Mouse (Mus musculus) cerebellum, postnatal 14 days (tissue): ENCODE results near the gene Aloxe3.

Source experiments
- DNase-seq, 2 experiments: peaks; one replicate each; pipeline ENCODE4 v3.0.0; 2021; ENCODE audit warnings: mixed read lengths in 2 of 2

Aloxe3 gene

DNA sequence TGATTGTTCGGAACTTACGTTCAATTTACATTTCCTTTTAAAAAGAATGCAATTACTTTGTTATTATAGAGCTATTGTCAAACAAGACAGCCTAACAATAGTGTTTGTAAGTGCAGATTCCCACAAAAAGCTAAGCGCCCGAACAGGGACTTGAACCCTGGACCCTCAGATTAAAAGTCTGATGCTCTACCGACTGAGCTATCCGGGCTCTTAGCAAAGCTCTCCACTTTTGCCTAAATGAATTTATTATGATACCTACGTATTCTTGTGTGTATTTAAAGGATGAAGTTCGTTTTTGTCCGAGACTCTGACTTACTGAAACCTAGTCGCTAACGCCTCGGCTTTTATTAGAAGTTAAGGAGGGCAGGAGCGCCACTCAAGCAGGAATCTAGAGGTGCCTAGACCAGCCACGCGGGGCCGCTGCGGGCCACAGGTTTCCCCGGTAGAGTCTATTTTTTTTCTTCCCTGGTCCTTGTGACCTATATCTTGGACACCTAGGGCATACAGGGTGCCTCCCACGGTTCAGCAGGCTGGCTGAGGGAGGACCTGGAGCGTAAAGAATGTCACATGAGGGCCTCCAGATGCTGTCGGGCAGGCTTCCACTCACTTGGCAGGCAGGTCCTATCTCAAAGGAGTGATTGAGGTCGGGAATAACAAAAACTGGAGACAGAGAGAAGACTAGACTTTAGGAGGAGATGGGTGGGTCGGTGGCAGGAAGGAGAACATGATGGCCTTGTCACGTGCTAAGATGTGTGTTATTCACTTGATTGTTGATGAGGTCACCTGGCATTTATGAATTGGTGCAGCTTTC, 450 bp upstream of the Aloxe3 start:
- peak; percentile 89 to 90 for DNase-seq

DNA sequence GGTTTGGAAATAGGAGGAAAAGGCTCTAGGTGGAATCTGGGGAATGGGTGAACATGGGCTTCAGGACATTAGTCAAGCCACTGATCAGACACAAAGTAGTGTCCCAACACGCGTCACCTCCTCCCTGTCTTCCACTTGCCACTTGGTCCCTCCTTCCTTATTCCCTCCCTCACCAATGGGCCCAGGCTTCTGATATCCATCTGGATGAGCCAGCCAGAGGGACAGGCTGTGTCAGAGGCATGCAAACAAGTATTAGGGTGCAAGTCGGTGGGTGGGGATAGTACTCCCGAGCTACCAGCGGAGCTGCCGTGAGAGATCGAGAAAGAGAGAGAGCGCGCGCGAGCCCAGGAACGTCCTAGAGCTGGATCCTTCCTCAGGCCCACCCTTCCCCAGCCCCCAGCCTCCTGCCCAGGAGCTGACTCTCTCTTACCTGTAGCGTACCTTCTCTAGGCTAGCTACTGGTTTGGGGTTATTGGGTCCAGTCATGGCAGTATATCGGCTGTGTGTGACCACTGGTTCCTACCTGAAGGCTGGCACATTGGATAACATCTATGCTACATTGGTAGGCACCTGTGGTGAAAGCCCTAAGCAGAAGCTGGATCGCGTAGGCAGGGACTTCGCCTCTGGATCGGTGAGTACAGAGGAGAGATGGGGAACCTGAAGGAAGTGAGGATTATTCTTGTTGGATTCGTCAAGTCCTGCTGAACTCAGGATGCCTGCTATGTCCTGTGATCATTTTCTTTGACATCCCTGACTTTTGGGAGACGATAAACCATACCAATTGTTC, 416 bp downstream of the Aloxe3 start:
- DNase-seq = peak; percentile 61

GRCm38 (mm10) chr11:69126706-69127095, 1.0 kb downstream of the Aloxe3 start:
- DNase-seq = no peak

- no peak for DNase-seq
These were observed 2.9 kb downstream of the Aloxe3 start for GRCm38 (mm10) chr11:69128426-69129122.

DNA sequence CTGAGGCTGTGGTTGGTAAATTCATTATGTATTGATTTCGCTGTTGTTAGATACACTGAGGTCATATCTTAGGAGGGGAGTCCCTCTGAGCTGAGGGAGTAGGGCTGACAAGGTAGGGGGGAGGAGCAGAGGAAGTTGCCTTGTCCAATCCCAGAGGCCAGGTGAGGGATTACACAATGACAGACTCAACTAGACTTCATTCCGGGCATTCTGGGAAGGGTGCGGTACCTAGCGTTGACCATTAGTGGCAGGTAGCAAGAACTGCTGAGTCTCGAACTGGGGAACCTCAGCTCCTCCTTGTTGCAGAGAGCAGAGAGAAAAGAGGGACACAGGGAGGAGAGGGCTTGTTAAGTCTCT, 7.8 kb downstream of the Aloxe3 start:
- no peak for DNase-seq

DNA sequence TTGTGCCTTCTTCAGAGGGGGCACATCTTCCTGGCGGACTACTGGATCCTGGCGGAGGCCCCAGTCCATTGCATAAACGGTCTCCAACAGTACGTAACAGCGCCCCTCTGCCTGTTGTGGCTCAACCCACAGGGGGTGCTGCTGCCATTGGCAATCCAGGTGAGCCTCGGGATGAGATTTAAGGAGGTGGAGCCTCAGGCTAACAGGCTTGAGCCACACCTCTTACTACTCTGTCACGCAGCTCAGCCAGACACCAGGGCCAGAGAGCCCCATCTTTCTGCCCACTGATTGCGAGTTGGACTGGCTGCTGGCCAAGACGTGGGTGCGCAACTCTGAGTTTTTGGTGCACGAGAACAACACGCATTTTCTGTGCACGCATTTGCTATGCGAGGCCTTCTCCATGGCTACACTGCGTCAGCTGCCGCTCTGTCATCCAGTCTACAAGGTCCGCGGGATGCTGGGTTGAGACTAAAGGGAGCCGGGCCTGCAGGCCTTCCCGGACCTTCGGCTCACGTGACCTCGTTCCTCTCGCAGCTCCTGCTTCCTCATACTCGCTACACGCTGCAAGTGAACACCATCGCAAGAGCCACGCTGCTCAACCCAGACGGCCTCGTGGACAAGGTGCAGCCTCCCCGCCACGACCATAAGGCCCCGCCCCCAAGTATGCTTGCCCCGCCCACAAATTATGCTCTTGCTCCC, 8.4 kb downstream of the Aloxe3 start:
- DNase-seq = peak; percentile 64 to 75

GRCm38 (mm10) chr11:69134622-69134968, 8.9 kb downstream of the Aloxe3 start:
- no peak for DNase-seq

GRCm38 (mm10) chr11:69135361-69135760, 9.7 kb downstream of the Aloxe3 start:
- no peak for DNase-seq

GRCm38 (mm10) chr11:69147546-69147945, 21.9 kb downstream of the Aloxe3 start:
- DNase-seq = peak; percentile 62 to 67

GRCm38 (mm10) chr11:69148451-69148960, 22.8 kb downstream of the Aloxe3 start:
- DNase-seq = peak; percentile 56 to 68

DNA sequence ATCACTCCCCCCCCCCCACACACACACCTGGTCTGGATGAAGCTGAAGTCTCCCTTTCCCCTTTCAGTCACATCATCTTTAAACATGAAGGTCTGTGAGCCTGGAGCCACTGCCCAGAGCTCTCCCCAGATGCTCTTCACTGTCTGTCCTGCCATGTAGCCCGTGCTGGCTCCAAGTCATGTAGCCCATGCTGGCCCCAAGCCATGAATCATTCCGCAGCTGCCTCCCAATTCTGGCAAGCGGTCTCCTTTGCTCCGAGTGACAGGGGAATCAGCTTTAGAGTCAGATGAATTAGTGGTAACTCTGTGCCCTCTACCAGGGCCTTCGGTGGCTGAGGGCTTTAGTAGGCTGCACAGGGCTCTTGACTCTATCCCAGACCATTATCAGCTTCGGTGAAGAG, 24.0 kb downstream of the Aloxe3 start:
- peak; percentile 60 to 75 for DNase-seq

- peak; percentile 89 to 94 for DNase-seq
These were observed 24.7 kb downstream of the Aloxe3 start for GRCm38 (mm10) chr11:69150444-69150843.

GRCm38 (mm10) chr11:69151004-69151403, 25.3 kb downstream of the Aloxe3 start:
- no peak for DNase-seq

GRCm38 (mm10) chr11:69153831-69154230, 28.1 kb downstream of the Aloxe3 start:
- DNase-seq = no peak

DNA sequence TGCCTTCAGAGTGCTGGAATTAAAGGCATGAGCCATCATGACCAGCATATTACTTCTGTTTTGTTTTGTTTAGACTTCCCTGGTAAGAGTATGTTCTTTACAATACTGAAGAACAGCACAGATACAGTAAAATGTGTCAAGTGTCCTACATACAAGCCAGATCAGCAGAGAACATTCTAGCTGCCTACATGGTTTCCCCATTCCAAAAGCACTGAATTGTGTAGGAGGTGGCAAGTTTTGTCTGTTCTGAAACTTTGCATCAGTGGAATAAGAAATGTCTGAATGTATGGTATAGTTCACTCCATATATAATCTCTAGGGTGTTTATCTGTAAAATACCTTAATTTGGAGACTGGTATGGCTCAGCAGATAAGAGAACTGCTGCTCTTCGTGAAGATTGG, 29.7 kb downstream of the Aloxe3 start:
- DNase-seq = no peak

- no peak for DNase-seq
These were observed 31.1 kb downstream of the Aloxe3 start, which contains the start of gene Alox12b for GRCm38 (mm10) chr11:69156800-69157199. Alox12b (plus strand) TSS chr11:69156989.

DNA sequence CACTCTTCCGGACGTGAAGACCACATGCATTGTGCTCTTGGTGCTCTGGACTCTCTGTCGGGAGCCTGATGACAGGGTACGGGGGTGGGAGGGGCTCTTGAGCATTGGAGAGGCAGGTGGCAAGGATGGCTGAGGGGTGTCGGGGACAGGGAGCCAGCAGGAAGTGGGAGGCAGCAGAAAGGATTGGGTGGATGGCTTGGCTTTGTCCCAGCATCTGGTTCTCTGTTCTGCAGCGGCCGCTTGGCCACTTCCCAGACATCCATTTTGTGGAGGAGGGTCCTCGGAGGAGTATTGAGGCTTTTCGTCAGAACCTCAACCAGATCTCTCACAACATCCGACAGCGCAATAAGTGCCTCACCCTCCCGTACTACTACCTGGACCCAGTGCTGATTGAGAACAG, 43.6 kb downstream of the Aloxe3 start:
- DNase-seq = peak in 1 of 2 experiments; percentile 41

DNA sequence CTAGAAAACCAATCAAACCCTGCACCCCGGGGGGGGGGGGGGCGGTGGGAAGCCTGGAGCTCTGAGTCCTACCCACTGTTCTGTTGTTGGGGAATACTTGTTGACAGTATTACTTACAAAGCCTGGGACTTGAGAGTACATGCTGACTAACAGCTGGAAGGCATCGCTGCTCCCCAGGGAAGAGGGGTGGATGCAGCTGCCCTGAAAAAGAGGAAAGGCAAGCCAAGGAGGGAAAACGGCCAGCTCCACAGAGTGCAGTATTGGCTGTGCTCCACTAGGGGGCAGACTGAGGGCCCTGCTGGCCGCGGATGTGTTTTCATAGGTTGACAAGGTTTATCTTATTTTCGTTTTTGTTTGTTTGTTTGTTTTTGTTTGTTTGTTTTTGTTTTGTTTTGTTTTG, 45.9 kb downstream of the Aloxe3 start:
- peak; percentile 78 to 84 for DNase-seq

- no peak for DNase-seq
These were observed 46.9 kb downstream of the Aloxe3 start for GRCm38 (mm10) chr11:69172606-69173005.

- DNase-seq = no peak
These were observed 49.0 kb downstream of the Aloxe3 start for GRCm38 (mm10) chr11:69174722-69175121.

GRCm38 (mm10) chr11:69178525-69178924, 52.8 kb downstream of the Aloxe3 start:
- DNase-seq = no peak

- DNase-seq = no peak
These were observed 53.8 kb downstream of the Aloxe3 start for GRCm38 (mm10) chr11:69179512-69179911.

DNA sequence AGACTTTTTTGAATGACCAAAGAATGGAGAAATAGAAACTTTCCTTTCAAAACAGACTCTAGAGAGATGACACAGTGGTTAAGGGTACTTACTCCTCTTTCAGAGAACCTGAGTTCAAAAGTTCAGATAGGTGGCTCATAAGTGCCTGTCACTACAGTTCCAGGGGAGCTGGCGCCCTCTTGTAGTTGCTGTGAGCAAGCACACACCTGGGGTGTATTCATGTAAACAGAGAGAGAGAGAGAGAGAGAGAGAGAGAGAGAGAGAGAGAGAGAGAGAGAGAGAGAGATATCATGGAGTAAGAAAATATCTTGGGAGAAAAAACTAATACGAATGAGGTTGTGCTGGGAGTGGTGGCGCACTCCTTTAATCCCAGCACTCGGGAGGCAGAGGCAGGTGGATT, 54.4 kb downstream of the Aloxe3 start:
- DNase-seq = no peak
